Mouse (Mus musculus) forebrain, postnatal 0 days (tissue): Measurements from ENCODE around the gene Chrna9. TPM values are rescaled to one million over a fixed set of nuclear protein-coding genes. Genes with fewer than 3 reads are reported as not detected.

ENCODE experiments used
- ATAC-seq: fragments of 200-750 bp; cut with Nextera tagmentation; 2 replicates; pipeline ENCODE4 v1.8.0; 2017; ENCODE audit warnings: mild to moderate bottlenecking, moderate library complexity
- DNase-seq: peaks from one replicate; pipeline ENCODE4 v3.0.0-alpha.2; 2015
- H3K27ac ChIP-seq: fragments of 300-500 bp; sonication (generic); 2 replicates; pipeline ENCODE4 v1.5.1; 2014; ENCODE audit warnings: low read depth, mild to moderate bottlenecking, antibody characterized with exemption, low read length, moderate library complexity, mixed read lengths
- H3K27me3 ChIP-seq: fragments of 300-500 bp; sonication (generic); 2 replicates; pipeline ENCODE4 v1.6.1; 2014; ENCODE audit warnings: mild to moderate bottlenecking, low read length, mixed read lengths; ENCODE audit not compliant: insufficient read depth
- H3K36me3 ChIP-seq: fragments of 300-500 bp; sonication (generic); 2 replicates; pipeline ENCODE4 v1.6.1; 2014; ENCODE audit warnings: mild to moderate bottlenecking, moderate library complexity; ENCODE audit not compliant: insufficient read depth
- H3K4me1 ChIP-seq: fragments of 300-500 bp; sonication (generic); 2 replicates; pipeline ENCODE4 v1.6.1; 2014; ENCODE audit warnings: antibody characterized with exemption; ENCODE audit not compliant: insufficient read depth
- H3K4me2 ChIP-seq: fragments of 300-500 bp; sonication (generic); 2 replicates; pipeline ENCODE4 v1.6.1; 2014; ENCODE audit warnings: low read depth, mild to moderate bottlenecking, moderate library complexity
- H3K4me3 ChIP-seq: fragments of 300-500 bp; sonication (generic); 2 replicates; pipeline ENCODE4 v1.5.1; 2014; ENCODE audit warnings: low read depth, low read length, mixed read lengths
- H3K9ac ChIP-seq: fragments of 300-500 bp; sonication (generic); 2 replicates; pipeline ENCODE4 v1.6.1; 2014; ENCODE audit warnings: mild to moderate bottlenecking
- H3K9me3 ChIP-seq: fragments of 300-500 bp; sonication (generic); 2 replicates; pipeline ENCODE4 v1.6.1; 2016; ENCODE audit warnings: low read length
- CTCF ChIP-seq: sonication (generic); IDR thresholded peaks from 2 replicates; pipeline ENCODE4 v1.5.1; 2016; ENCODE audit warnings: antibody characterized with exemption, control low read depth, low read depth
- WGBS: fragments of 180-500 bp; shearing (Covaris S2); extraction: QIAGEN DNeasy Blood & Tissue Kit; methylation state at CpG from one replicate; pipeline ENCODE4 v1.1.7; 2014; 5-methylcytosine and 5-hydroxymethylcytosine counted together
- polyA plus RNA-seq: library from polyadenylated mRNA; unstranded; fragments of >200 nt; fragmentation: Nextera tagmentation; extraction: Ambion mirVana; gene quantifications from 2 replicates; pipeline ENCODE4 v1.2.1, GENCODE M21; 2015
- total RNA-seq: library from RNA; depleted of rRNA; stranded (reverse); fragments of >200 nt; gene quantifications from 2 replicates; pipeline ENCODE4 v1.2.3, GENCODE M21; 2014

Gene Chrna9
- total and polyA plus RNA-seq, 2 experiments from 2014 or later: 0.52 TPM; not detected in 1

GRCm38 (mm10) chr5:65950236-65950635, 15.5 kb downstream of the Chrna9 start:
- Histone ChIP-seq H3K4me1 (peaks cover 13% of the 10 kb centered on the region), H3K4me2 (peak overlapping the region; percentile 42), H3K9ac (peak overlapping the region; percentile 33; the same call in 1 of the 2 replicates), H3K27ac (peak overlapping the region; percentile 85), H3K27me3 (no peaks in the 10 kb centered on the region), H3K36me3 (no peaks in the 10 kb centered on the region), H3K9me3 (no peaks in the 10 kb centered on the region), H3K4me3 (peak overlapping the region; percentile 9; the same call in 1 of the 2 replicates)
- ATAC-seq: peak; percentile 84
- DNase-seq: peak; percentile 83
- 5% methylated on average over 6 of the region's 6 CpGs for WGBS
- TF ChIP-seq CTCF: no peak

GRCm38 (mm10) chr5:65950679-65951512, 16.2 kb downstream of the Chrna9 start:
- Histone ChIP-seq H3K4me1 (peaks cover 20% of the 10 kb centered on the region), H3K27ac (peak overlapping the region; percentile 85), H3K9me3 (no peaks in the 10 kb centered on the region), H3K27me3 (no peaks in the 10 kb centered on the region), H3K4me2 (peak overlapping the region; percentile 42), H3K4me3 (peak overlapping the region; percentile 9; the same call in 1 of the 2 replicates), H3K36me3 (no peaks in the 10 kb centered on the region), H3K9ac (peak overlapping the region; percentile 33; the same call in 1 of the 2 replicates)
- ATAC-seq (peak; percentile 53), DNase-seq (peak; percentile 70)
- 39% methylated on average over 18 of the region's 18 CpGs for WGBS
- peak; percentile 23; the same call in 1 of the 2 replicates for TF ChIP-seq CTCF

GRCm38 (mm10) chr5:65951513-65951909, 16.8 kb downstream of the Chrna9 start:
- ATAC-seq (no peak), DNase-seq (no peak)
- H3K4me2 ChIP-seq: no peak overlapping the region
- no peak overlapping the region for H3K9ac ChIP-seq
- H3K9me3 ChIP-seq: no peaks in the 10 kb centered on the region
- no peaks in the 10 kb centered on the region for H3K27me3 ChIP-seq
- H3K27ac ChIP-seq: peak overlapping the region; percentile 85
- no peak overlapping the region for H3K4me3 ChIP-seq
- H3K36me3 ChIP-seq: no peaks in the 10 kb centered on the region
- H3K4me1 ChIP-seq: peaks cover 20% of the 10 kb centered on the region
- TF ChIP-seq CTCF: peak; percentile 37; the same call in 1 of the 2 replicates
- WGBS: 73% methylated on average over 4 of the region's 4 CpGs

GRCm38 (mm10) chr5:65954130-65955080, 19.7 kb downstream of the Chrna9 start:
- DNase-seq: no peak
- WGBS: 91% methylated on average over 16 of the region's 16 CpGs
- ATAC-seq: no peak
- Histone ChIP-seq H3K27me3 (no peaks in the 10 kb centered on the region), H3K4me1 (peaks cover 20% of the 10 kb centered on the region), H3K4me3 (no peak overlapping the region), H3K36me3 (no peaks in the 10 kb centered on the region), H3K9ac (no peak overlapping the region), H3K27ac (peak overlapping the region; percentile 69), H3K4me2 (peak overlapping the region; percentile 46; the same call in 1 of the 2 replicates), H3K9me3 (no peaks in the 10 kb centered on the region)
- TF ChIP-seq CTCF: no peak

- WGBS: 31% methylated on average over 23 of the region's 23 CpGs
- Histone ChIP-seq H3K9me3 (no peaks in the 10 kb centered on the region), H3K4me3 (peak overlapping the region; percentile 24; the same call in 1 of the 2 replicates), H3K4me2 (peak overlapping the region; percentile 46), H3K27me3 (no peaks in the 10 kb centered on the region), H3K27ac (peak overlapping the region; percentile 69), H3K9ac (no peak overlapping the region), H3K36me3 (no peaks in the 10 kb centered on the region), H3K4me1 (peaks cover 13% of the 10 kb centered on the region)
- DNase-seq (peak; percentile 84), ATAC-seq (peak; percentile 72)
- peak; percentile 85 for TF ChIP-seq CTCF
Observed at GRCm38 (mm10) chr5:65955343-65956143, 20.8 kb downstream of the Chrna9 start.
